Mouse (Mus musculus) heart, postnatal 14 days (tissue): ENCODE measurements at regions not wholly inside any gene's neighbourhood (a gene's known extent, or its start where the extent isn't known, plus 50 kb on each side); places are given as distances from the start of the nearest gene placed in this dataset.

Experiments used
- DNase-seq, 2 experiments: peaks; one replicate each; pipeline ENCODE4 v3.0.0; 2021 to 2022
- intact Hi-C: fragments of 180-260 bp; cut with DNase I; formaldehyde crosslinking; loops from one replicate; pipeline ENCODE4 v1.15.1; 2025

GRCm38 (mm10) chr12:25224201-25224600 is 127.3 kb upstream of the Id2 start:
- intact Hi-C loops = no loop called here
- DNase-seq = no peak

- intact Hi-C loops = no loop called here
These were observed 126.6 kb upstream of the Id2 start for GRCm38 (mm10) chr12:25223539-25223938.

GRCm38 (mm10) chr12:25220780-25221106 is 123.8 kb upstream of the Id2 start:
- intact Hi-C loops = no loop called here
- DNase-seq = no peak

More at GRCm38 (mm10) chr12:25223539-25223938, 126.6 kb upstream of the Id2 start:
- DNase-seq = no peak

- no peak for DNase-seq
- intact Hi-C loops = no loop called here
These were observed 123.3 kb upstream of the Id2 start for GRCm38 (mm10) chr12:25220096-25220779.

GRCm38 (mm10) chr12:25219546-25219945 is 122.6 kb upstream of the Id2 start:
- DNase-seq = no peak
- intact Hi-C loops = no loop called here

- no peak for DNase-seq
- intact Hi-C loops = no loop called here
These were observed 120.0 kb upstream of the Id2 start for GRCm38 (mm10) chr12:25216792-25217516.

- no peak for DNase-seq
- intact Hi-C loops = no loop called here
These were observed 118.3 kb upstream of the Id2 start for GRCm38 (mm10) chr12:25215266-25215665.

- intact Hi-C loops = no loop called here
- no peak for DNase-seq
These were observed 117.0 kb upstream of the Id2 start for GRCm38 (mm10) chr12:25213782-25214478.

- no peak for DNase-seq
- intact Hi-C loops = no loop called here
These were observed 114.4 kb upstream of the Id2 start for GRCm38 (mm10) chr12:25211331-25211730.

- intact Hi-C loops = no loop called here
- DNase-seq = no peak
These were observed 113.7 kb upstream of the Id2 start for GRCm38 (mm10) chr12:25210597-25210996.

- DNase-seq = no peak
- intact Hi-C loops = no loop called here
These were observed 112.4 kb upstream of the Id2 start for GRCm38 (mm10) chr12:25209333-25209728.

GRCm38 (mm10) chr12:25208670-25209332 is 111.9 kb upstream of the Id2 start:
- peak in 1 of 2 experiments; percentile 28 for DNase-seq
- intact Hi-C loops = no loop called here

GRCm38 (mm10) chr12:25203371-25204067 is 106.6 kb upstream of the Id2 start:
- intact Hi-C loops = no loop called here
- no peak for DNase-seq

- intact Hi-C loops = no loop called here
These were observed 103.2 kb upstream of the Id2 start for GRCm38 (mm10) chr12:25200161-25200560.

GRCm38 (mm10) chr12:25197757-25198156 is 100.8 kb upstream of the Id2 start:
- intact Hi-C loops = no loop called here
- no peak for DNase-seq

More at GRCm38 (mm10) chr12:25200161-25200560, 103.2 kb upstream of the Id2 start:
- DNase-seq = no peak

GRCm38 (mm10) chr12:25196022-25196421 is 99.1 kb upstream of the Id2 start:
- intact Hi-C loops = no loop called here
- DNase-seq = no peak

GRCm38 (mm10) chr12:25192216-25192615 is 95.3 kb upstream of the Id2 start:
- intact Hi-C loops = no loop called here
- DNase-seq = no peak

- peak; percentile 29 to 52 for DNase-seq
- intact Hi-C loops = no loop called here
These were observed 93.4 kb upstream of the Id2 start for GRCm38 (mm10) chr12:25190360-25190759.

- intact Hi-C loops = no loop called here
- peak; percentile 60 to 67 for DNase-seq
These were observed 92.3 kb upstream of the Id2 start for GRCm38 (mm10) chr12:25189174-25189761.

GRCm38 (mm10) chr12:25188556-25188955 is 91.6 kb upstream of the Id2 start:
- intact Hi-C loops = no loop called here
- DNase-seq = no peak
